Mouse (Mus musculus) hindbrain, postnatal 0 days (tissue): ENCODE measurements around the gene Dydc2. TPM values are rescaled to one million over a fixed set of nuclear protein-coding genes. Genes with fewer than 3 reads are reported as not detected.
"Not testable (repeated sequence)": the region's sequence is repeated elsewhere in the genome, so short reads cannot be mapped to it uniquely, and the experiment has no call there.

ENCODE experiments used
- ATAC-seq: fragments of 200-750 bp; cut with Nextera tagmentation; 2 replicates; pipeline ENCODE4 v1.8.0; 2017; ENCODE audit warnings: mild to moderate bottlenecking, moderate TSS enrichment, moderate library complexity
- DNase-seq: peaks from one replicate; pipeline ENCODE4 v3.0.0-alpha.2; 2015; ENCODE audit warnings: low spot score
- H3K27ac ChIP-seq: fragments of 300-500 bp; sonication (generic); 2 replicates; pipeline ENCODE4 v1.5.1; 2014; ENCODE audit warnings: mild to moderate bottlenecking
- H3K27me3 ChIP-seq: fragments of 300-500 bp; sonication (generic); 2 replicates; pipeline ENCODE4 v1.6.1; 2014; ENCODE audit warnings: low read length, mixed read lengths; ENCODE audit not compliant: insufficient read depth
- H3K36me3 ChIP-seq: fragments of 300-500 bp; sonication (generic); 2 replicates; pipeline ENCODE4 v1.6.1; 2014; ENCODE audit warnings: low read length, mixed read lengths; ENCODE audit not compliant: insufficient read depth
- H3K4me1 ChIP-seq: fragments of 300-500 bp; sonication (generic); 2 replicates; pipeline ENCODE4 v1.6.1; 2014; ENCODE audit warnings: antibody characterized with exemption, low read length, mixed read lengths; ENCODE audit not compliant: insufficient read depth
- H3K4me2 ChIP-seq: fragments of 300-500 bp; sonication (generic); 2 replicates; pipeline ENCODE4 v1.6.1; 2014; ENCODE audit warnings: low read depth, mild to moderate bottlenecking, low read length, moderate library complexity, mixed read lengths
- H3K4me3 ChIP-seq: fragments of 300-500 bp; sonication (generic); 2 replicates; pipeline ENCODE4 v1.5.1; 2014; ENCODE audit warnings: low read length
- H3K9ac ChIP-seq: fragments of 300-500 bp; sonication (generic); replicated peaks from 2 replicates; pipeline ENCODE4 v1.6.1; 2014; ENCODE audit warnings: mild to moderate bottlenecking, low read length, moderate library complexity, mixed read lengths
- H3K9me3 ChIP-seq: fragments of 300-500 bp; sonication (generic); 2 replicates; pipeline ENCODE4 v1.6.1; 2016; ENCODE audit warnings: low read length, mixed read lengths
- CTCF ChIP-seq: IDR thresholded peaks from 2 replicates; pipeline ENCODE4 v1.5.1; 2016; ENCODE audit warnings: antibody characterized with exemption, control low read depth, low read depth
- WGBS: fragments of 180-500 bp; shearing (Covaris S2); extraction: QIAGEN DNeasy Blood & Tissue Kit; methylation state at CpG from one replicate; pipeline ENCODE4 v1.1.7; 2014; 5-methylcytosine and 5-hydroxymethylcytosine counted together
- polyA plus RNA-seq: library from polyadenylated mRNA; unstranded; fragments of >200 nt; fragmentation: Nextera tagmentation; extraction: Ambion mirVana; gene quantifications from 2 replicates; pipeline ENCODE4 v1.2.1, GENCODE M21; 2015
- total RNA-seq: library from RNA; depleted of rRNA; stranded (reverse); fragments of >200 nt; gene quantifications from 2 replicates; pipeline ENCODE4 v1.2.3, GENCODE M21; 2014

Dydc2 gene
- total and polyA plus RNA-seq, 2 experiments from 2014 or later = 0.96 TPM; not detected in 1

- H3K36me3 ChIP-seq = no peaks in the 10 kb centered on the region
- ATAC-seq (peak; percentile 79; the same call in 1 of the 2 replicates), DNase-seq (no peak)
- peak overlapping the region; percentile 83 for H3K4me2 ChIP-seq
- no peak overlapping the region; the same call in 1 of the 2 replicates for H3K27ac ChIP-seq
- peak overlapping the region; percentile 37; the same call in 1 of the 2 replicates for H3K9ac ChIP-seq
- H3K4me1 ChIP-seq = no peaks in the 10 kb centered on the region
- H3K9me3 ChIP-seq = no peaks in the 10 kb centered on the region
- peak overlapping the region; percentile 47 for H3K4me3 ChIP-seq
- H3K27me3 ChIP-seq = no peaks in the 10 kb centered on the region
- TF ChIP-seq CTCF = no peak
- 4% methylated on average over 8 of the region's 8 CpGs for WGBS
These were observed 3.9 kb upstream of the Dydc2 start for GRCm38 (mm10) chr14:41072944-41073275.

- peak; percentile 90 for DNase-seq
- H3K36me3 ChIP-seq = no peaks in the 10 kb centered on the region
- peak; percentile 92 for ATAC-seq
- no peaks in the 10 kb centered on the region for H3K27me3 ChIP-seq
- TF ChIP-seq CTCF = no peak
- H3K27ac ChIP-seq = no peak within 1 kb of the TSS; the same call in 1 of the 2 replicates
- no peaks in the 10 kb centered on the region for H3K4me1 ChIP-seq
- H3K9ac ChIP-seq = peak within 1 kb of the TSS; percentile 37; the same call in 1 of the 2 replicates
- H3K9me3 ChIP-seq = no peaks in the 10 kb centered on the region
- WGBS = 12% methylated on average over 23 of the region's 23 CpGs
- peak within 1 kb of the TSS; percentile 83 for H3K4me2 ChIP-seq
- peak within 1 kb of the TSS; percentile 47 for H3K4me3 ChIP-seq
These were observed 3.4 kb upstream of the Dydc2 start, which contains the start of gene Dydc1 for GRCm38 (mm10) chr14:41072229-41072943. TSS of gene Dydc1 (plus strand) at chr14:41072911.

- no peaks in the 10 kb centered on the region for H3K4me1 ChIP-seq
- H3K9ac ChIP-seq = no peak overlapping the region
- no peak overlapping the region for H3K4me2 ChIP-seq
- H3K36me3 ChIP-seq = no peaks in the 10 kb centered on the region
- no peak overlapping the region for H3K4me3 ChIP-seq
- DNase-seq = no peak
- no peak for TF ChIP-seq CTCF
- H3K27ac ChIP-seq = no peak overlapping the region
- WGBS = 81% methylated on average over 3 of the region's 3 CpGs
- H3K27me3 ChIP-seq = no peaks in the 10 kb centered on the region
- no peak for ATAC-seq
- H3K9me3 ChIP-seq = no peaks in the 10 kb centered on the region
These were observed 1.3 kb upstream of the Dydc2 start for GRCm38 (mm10) chr14:41070343-41070742.

- H3K9me3 ChIP-seq = no peaks in the 10 kb centered on the region
- no peak overlapping the region for H3K4me2 ChIP-seq
- no peak overlapping the region for H3K27ac ChIP-seq
- no peak overlapping the region for H3K9ac ChIP-seq
- DNase-seq = no peak
- H3K4me3 ChIP-seq = no peak overlapping the region
- WGBS = 9% methylated on average over 1 of the region's 1 CpGs
- H3K4me1 ChIP-seq = no peaks in the 10 kb centered on the region
- no peaks in the 10 kb centered on the region for H3K27me3 ChIP-seq
- no peak for TF ChIP-seq CTCF
- no peaks in the 10 kb centered on the region for H3K36me3 ChIP-seq
- ATAC-seq = no peak
These were observed 2.6 kb downstream of the Dydc2 start for GRCm38 (mm10) chr14:41066416-41066815.

GRCm38 (mm10) chr14:41065168-41065567 is 3.8 kb downstream of the Dydc2 start:
- Histone ChIP-seq H3K4me1 (no peaks in the 10 kb centered on the region), H3K9me3 (no peaks in the 10 kb centered on the region), H3K36me3 (no peaks in the 10 kb centered on the region), H3K27ac (no peak overlapping the region), H3K9ac (no peak overlapping the region), H3K4me3 (no peak overlapping the region), H3K4me2 (no peak overlapping the region), H3K27me3 (no peaks in the 10 kb centered on the region)
- ATAC-seq (no peak), DNase-seq (no peak)
- TF ChIP-seq CTCF = no peak
- 57% methylated on average over 2 of the region's 2 CpGs for WGBS

- not testable (repeated sequence) for H3K9me3 ChIP-seq, H3K4me1 ChIP-seq, H3K36me3 ChIP-seq, ATAC-seq, H3K27ac ChIP-seq, DNase-seq, H3K4me3 ChIP-seq, H3K27me3 ChIP-seq, H3K9ac ChIP-seq, H3K4me2 ChIP-seq
- WGBS = 48% methylated on average over 2 of the region's 4 CpGs
These were observed 15.8 kb downstream of the Dydc2 start for GRCm38 (mm10) chr14:41053190-41053589.

GRCm38 (mm10) chr14:41052481-41052880 is 16.5 kb downstream of the Dydc2 start:
- TF ChIP-seq CTCF = 0 out of 2 replicates have a peak, but pooled peaks have one; percentile 11
- H3K4me2 ChIP-seq = no peak overlapping the region
- no peaks in the 10 kb centered on the region for H3K27me3 ChIP-seq
- no peak overlapping the region for H3K9ac ChIP-seq
- H3K9me3 ChIP-seq = no peaks in the 10 kb centered on the region
- H3K36me3 ChIP-seq = no peaks in the 10 kb centered on the region
- DNase-seq = no peak
- H3K4me3 ChIP-seq = no peak overlapping the region
- H3K4me1 ChIP-seq = no peaks in the 10 kb centered on the region
- no peak overlapping the region for H3K27ac ChIP-seq
- WGBS = 73% methylated on average over 5 of the region's 5 CpGs
- no peak for ATAC-seq
